Mouse (Mus musculus) left cerebral cortex, adult 8-10 months (tissue): Measurements from ENCODE around the gene Lcn11. TPM values are rescaled to one million over a fixed set of nuclear protein-coding genes. Genes with fewer than 3 reads are reported as not detected.
"Not testable (repeated sequence)": the region's sequence is repeated elsewhere in the genome, so short reads cannot be mapped to it uniquely, and the experiment has no call there.

Experiments
- DNase-seq, 2 experiments: peaks; one replicate each; pipeline ENCODE4 v3.0.0; 2022; ENCODE audit warnings: low spot score in 2 of 2
- total RNA-seq, 4 experiments: library from RNA; stranded (reverse); gene quantifications; 2 replicates each; pipeline ENCODE4 v1.2.4; 2022

Lcn11 gene
- not detected for total RNA-seq

GRCm38 (mm10) chr2:25776717-25777116, at the start of gene Lcn11:
TSS of gene Lcn11 (plus strand) at chr2:25777017.
- no peak for DNase-seq

GRCm38 (mm10) chr2:25733199-25733930, 43.5 kb upstream of the Lcn11 start:
- no peak for DNase-seq

- DNase-seq, result not testable (repeated sequence)
These were observed 40.1 kb upstream of the Lcn11 start, which contains the start of gene Obp2b for GRCm38 (mm10) chr2:25736709-25737108. TSS of gene Obp2b (plus strand) at chr2:25737009.

- DNase-seq, result no peak
These were observed 35.1 kb upstream of the Lcn11 start for GRCm38 (mm10) chr2:25741671-25742070.

- DNase-seq, result no peak
These were observed 22.6 kb upstream of the Lcn11 start for GRCm38 (mm10) chr2:25754201-25754600.

- DNase-seq, result no peak
These were observed 18.7 kb upstream of the Lcn11 start for GRCm38 (mm10) chr2:25758064-25758625.

- DNase-seq, result no peak
These were observed 11.5 kb upstream of the Lcn11 start, which contains the start of gene Lcn3 for GRCm38 (mm10) chr2:25765269-25765668. TSS of gene Lcn3 (plus strand) at chr2:25765569.

GRCm38 (mm10) chr2:25767764-25768163, 9.1 kb upstream of the Lcn11 start:
- DNase-seq, result no peak

GRCm38 (mm10) chr2:25773507-25773906, 3.3 kb upstream of the Lcn11 start:
- no peak for DNase-seq

GRCm38 (mm10) chr2:25774640-25775039, 2.2 kb upstream of the Lcn11 start:
- no peak for DNase-seq

- no peak for DNase-seq
These were observed 826 bp upstream of the Lcn11 start for GRCm38 (mm10) chr2:25775991-25776390.

- no peak for DNase-seq
These were observed 2.3 kb downstream of the Lcn11 start for GRCm38 (mm10) chr2:25779076-25779475.

GRCm38 (mm10) chr2:25780921-25781320, 4.1 kb downstream of the Lcn11 start:
- DNase-seq, result no peak

GRCm38 (mm10) chr2:25781957-25782356, 5.1 kb downstream of the Lcn11 start, which contains the start of gene Gm13539:
TSS of gene Gm13539 (plus strand) at chr2:25782257.
- DNase-seq, result no peak

- no peak for DNase-seq
These were observed 8.9 kb downstream of the Lcn11 start for GRCm38 (mm10) chr2:25785573-25786322.

- no peak for DNase-seq
These were observed 12.3 kb downstream of the Lcn11 start for GRCm38 (mm10) chr2:25789092-25789491.

- no peak for DNase-seq
These were observed 20.8 kb downstream of the Lcn11 start for GRCm38 (mm10) chr2:25797635-25798034.

GRCm38 (mm10) chr2:25798065-25798464, 21.2 kb downstream of the Lcn11 start:
- DNase-seq, result no peak

GRCm38 (mm10) chr2:25811711-25812110, 34.9 kb downstream of the Lcn11 start:
- DNase-seq, result no peak

GRCm38 (mm10) chr2:25813364-25813763, 36.5 kb downstream of the Lcn11 start:
- no peak for DNase-seq

- DNase-seq, result not testable (repeated sequence)
These were observed 38.9 kb downstream of the Lcn11 start, which contains the start of gene Glt6d1 for GRCm38 (mm10) chr2:25815748-25816147. TSS of gene Glt6d1 (minus strand) at chr2:25815848.

GRCm38 (mm10) chr2:25822806-25823205, 46.0 kb downstream of the Lcn11 start, which contains the start of gene Lcn9:
TSS of gene Lcn9 (plus strand) at chr2:25823153.
- peak in 1 of 2 experiments; percentile 38 for DNase-seq
